Mouse (Mus musculus) heart, embryonic 15.5 days (tissue): Measurements from ENCODE around the gene Mmp9. TPM values are rescaled to one million over a fixed set of nuclear protein-coding genes. Genes with fewer than 3 reads are reported as not detected.
A peak's percentile ranks its signal among the peaks of the same experiment; 100 is the strongest.

Experiments used
- ATAC-seq: fragments of 200-750 bp; cut with Nextera tagmentation; replicated peaks from 2 replicates; pipeline ENCODE4 v1.8.0; 2017; ENCODE audit warnings: low read depth, moderate TSS enrichment; ENCODE audit not compliant: insufficient number of reproducible peaks, insufficient read depth, low FRiP score
- H3K27ac ChIP-seq: fragments of 300-500 bp; sonication (generic); 2 replicates; pipeline ENCODE4 v1.5.1; 2015; ENCODE audit warnings: mild to moderate bottlenecking, inconsistent platforms
- H3K27me3 ChIP-seq: fragments of 300-500 bp; sonication (generic); 2 replicates; pipeline ENCODE4 v1.6.1; 2015; ENCODE audit warnings: inconsistent platforms
- H3K36me3 ChIP-seq: fragments of 300-500 bp; sonication (generic); 2 replicates; pipeline ENCODE4 v1.6.1; 2015; ENCODE audit warnings: mild to moderate bottlenecking, inconsistent platforms
- H3K4me1 ChIP-seq: fragments of 300-500 bp; sonication (generic); replicated peaks from 2 replicates; pipeline ENCODE4 v1.6.1; 2015; ENCODE audit warnings: inconsistent platforms
- H3K4me2 ChIP-seq: fragments of 300-500 bp; sonication (generic); 2 replicates; pipeline ENCODE4 v1.6.1; 2015; ENCODE audit warnings: inconsistent platforms, mild to moderate bottlenecking, moderate library complexity
- H3K4me3 ChIP-seq: fragments of 300-500 bp; sonication (generic); 2 replicates; pipeline ENCODE4 v1.5.1; 2015; ENCODE audit warnings: mild to moderate bottlenecking, inconsistent platforms
- H3K9ac ChIP-seq: fragments of 300-500 bp; sonication (generic); 2 replicates; pipeline ENCODE4 v1.6.1; 2015; ENCODE audit warnings: mild to moderate bottlenecking, inconsistent platforms
- H3K9me3 ChIP-seq: fragments of 300-500 bp; sonication (generic); replicated peaks from 2 replicates; pipeline ENCODE4 v1.6.1; 2016; ENCODE audit warnings: inconsistent platforms
- WGBS: fragments of 180-500 bp; shearing (Covaris S2); methylation state at CpG from one replicate; pipeline ENCODE4 v1.1.7; 2015; ENCODE audit warnings: mixed read lengths; 5-methylcytosine and 5-hydroxymethylcytosine counted together
- polyA plus RNA-seq: library from polyadenylated mRNA; unstranded; fragments of >200 nt; fragmentation: Nextera tagmentation; extraction: Ambion mirVana; gene quantifications from 2 replicates; pipeline ENCODE4 v1.2.1, GENCODE M21; 2015

Gene Mmp9
- polyA plus RNA-seq, 1 experiment from 2014 or later = 0.81 TPM

DNA sequence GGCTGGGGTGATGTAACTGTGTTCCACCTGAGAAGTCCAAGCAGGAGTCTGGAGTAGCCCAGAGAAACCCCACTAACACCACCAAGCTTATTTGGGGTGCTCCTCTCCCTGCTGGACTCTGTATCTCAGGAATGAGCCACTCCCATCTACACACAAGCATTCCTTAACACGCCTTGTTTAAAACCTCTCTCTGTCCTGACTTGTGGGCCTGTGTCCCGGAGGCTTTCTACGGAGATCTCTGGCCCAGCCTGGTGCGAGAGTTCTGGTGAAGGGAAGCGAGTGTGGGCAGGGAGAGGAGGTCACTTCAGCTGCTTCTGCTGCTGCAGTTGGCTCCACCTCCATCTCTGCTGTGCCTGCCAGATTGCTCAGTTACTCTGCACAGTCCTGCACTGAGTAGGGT, 15.6 kb downstream of the Mmp9 start:
- no peak overlapping the region for H3K9ac ChIP-seq
- no peak overlapping the region for H3K27ac ChIP-seq
- peaks cover 51% of the 10 kb centered on the region for H3K27me3 ChIP-seq
- no peaks in the 10 kb centered on the region for H3K36me3 ChIP-seq
- H3K4me2 ChIP-seq = no peak overlapping the region
- ATAC-seq = no peak
- H3K4me3 ChIP-seq = no peak overlapping the region
- WGBS = 55% methylated on average over 5 of the region's 5 CpGs
- H3K4me1 ChIP-seq = peaks cover 14% of the 10 kb centered on the region
- no peaks in the 10 kb centered on the region for H3K9me3 ChIP-seq

DNA sequence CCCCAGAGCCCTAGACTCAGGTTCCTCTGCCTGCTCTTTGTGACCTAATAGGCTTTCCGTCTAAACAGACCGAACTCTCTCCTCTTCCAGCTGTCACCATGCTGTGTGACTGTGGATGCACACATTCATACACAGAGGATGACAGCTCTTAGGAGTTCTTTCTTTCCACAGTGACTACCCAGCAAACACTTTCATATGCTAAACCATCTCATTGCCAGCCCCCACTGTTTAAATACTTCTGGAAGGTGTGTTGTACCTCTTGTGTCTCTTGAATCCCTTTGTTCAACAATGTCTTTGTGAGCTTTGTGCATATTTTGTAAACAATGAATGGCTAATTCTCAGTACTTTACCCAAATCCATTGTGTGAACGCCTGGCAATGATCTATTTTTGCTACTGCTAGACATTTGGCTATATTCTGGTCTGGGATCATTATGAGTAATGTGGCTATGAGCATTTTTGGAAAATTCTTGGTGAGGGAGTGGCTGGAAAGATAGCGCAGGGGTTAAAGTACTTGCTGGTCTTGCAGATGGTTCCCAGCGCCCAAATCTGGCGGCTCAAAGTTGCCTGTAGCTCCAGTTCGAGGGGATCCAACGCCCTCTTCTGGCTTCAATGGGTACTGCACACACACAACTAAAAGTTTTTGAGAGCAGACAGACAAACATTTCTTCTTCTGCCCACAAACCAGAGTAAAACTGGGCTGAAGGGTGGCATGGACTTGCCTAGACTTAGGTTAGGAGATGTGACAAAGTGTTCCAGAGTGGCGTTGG, 17.2 kb downstream of the Mmp9 start:
- Histone ChIP-seq H3K9me3 (no peaks in the 10 kb centered on the region), H3K36me3 (no peaks in the 10 kb centered on the region), H3K9ac (no peak overlapping the region), H3K4me1 (peaks cover 19% of the 10 kb centered on the region), H3K4me2 (no peak overlapping the region), H3K27me3 (peaks cover 46% of the 10 kb centered on the region), H3K27ac (no peak overlapping the region), H3K4me3 (no peak overlapping the region)
- ATAC-seq = no peak
- WGBS = 62% methylated on average over 9 of the region's 9 CpGs

DNA sequence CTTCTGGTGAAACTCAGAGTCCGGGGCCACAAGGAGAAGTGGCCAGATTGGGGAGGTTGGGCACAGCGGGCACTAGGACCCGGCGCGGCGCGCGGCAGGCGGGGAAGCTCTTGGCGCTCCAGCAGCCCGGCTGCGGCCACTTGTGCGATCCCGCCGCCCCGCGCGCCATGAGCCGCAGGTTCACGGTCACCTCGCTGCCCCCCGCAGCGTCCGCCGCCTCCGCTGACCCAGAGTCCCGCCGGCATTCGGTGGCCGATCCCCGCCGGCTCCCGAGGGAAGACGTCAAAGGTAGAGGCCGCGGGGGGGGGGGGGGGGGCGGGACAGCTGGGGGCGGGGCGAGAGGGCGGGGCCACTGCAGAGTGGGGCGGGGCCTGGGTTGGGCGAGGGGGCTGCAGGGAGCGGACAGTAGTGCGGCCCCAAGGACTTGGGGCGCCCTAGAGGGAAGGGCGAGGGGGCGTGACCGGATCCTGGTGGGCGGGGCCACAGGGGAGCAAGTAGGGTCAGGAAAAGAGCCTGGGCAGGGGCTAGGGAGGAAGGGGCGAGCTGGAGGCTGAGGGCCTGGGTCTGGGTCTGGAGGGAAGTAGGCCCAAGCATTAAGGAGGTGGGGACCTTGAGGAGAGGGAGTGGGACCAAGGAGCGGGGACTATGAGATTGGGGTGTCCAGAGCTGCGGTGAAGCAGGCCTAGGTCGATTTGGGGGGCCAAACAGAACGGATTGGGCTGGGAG, 20.3 kb downstream of the Mmp9 start, which contains the start of gene Slc12a5:
Slc12a5 (plus strand) TSS at position 87 of the 726 bp plus-strand sequence.
- Histone ChIP-seq H3K4me3 (peak within 1 kb of the TSS; percentile 58), H3K9ac (peak within 1 kb of the TSS; percentile 36), H3K9me3 (no peaks in the 10 kb centered on the region), H3K36me3 (no peaks in the 10 kb centered on the region), H3K27ac (no peak within 1 kb of the TSS), H3K4me1 (peaks cover 12% of the 10 kb centered on the region), H3K27me3 (peaks cover 46% of the 10 kb centered on the region), H3K4me2 (peak within 1 kb of the TSS; percentile 78)
- WGBS = under 1% methylated on average over 27 of the region's 54 CpGs
- ATAC-seq = peak; percentile 56

DNA sequence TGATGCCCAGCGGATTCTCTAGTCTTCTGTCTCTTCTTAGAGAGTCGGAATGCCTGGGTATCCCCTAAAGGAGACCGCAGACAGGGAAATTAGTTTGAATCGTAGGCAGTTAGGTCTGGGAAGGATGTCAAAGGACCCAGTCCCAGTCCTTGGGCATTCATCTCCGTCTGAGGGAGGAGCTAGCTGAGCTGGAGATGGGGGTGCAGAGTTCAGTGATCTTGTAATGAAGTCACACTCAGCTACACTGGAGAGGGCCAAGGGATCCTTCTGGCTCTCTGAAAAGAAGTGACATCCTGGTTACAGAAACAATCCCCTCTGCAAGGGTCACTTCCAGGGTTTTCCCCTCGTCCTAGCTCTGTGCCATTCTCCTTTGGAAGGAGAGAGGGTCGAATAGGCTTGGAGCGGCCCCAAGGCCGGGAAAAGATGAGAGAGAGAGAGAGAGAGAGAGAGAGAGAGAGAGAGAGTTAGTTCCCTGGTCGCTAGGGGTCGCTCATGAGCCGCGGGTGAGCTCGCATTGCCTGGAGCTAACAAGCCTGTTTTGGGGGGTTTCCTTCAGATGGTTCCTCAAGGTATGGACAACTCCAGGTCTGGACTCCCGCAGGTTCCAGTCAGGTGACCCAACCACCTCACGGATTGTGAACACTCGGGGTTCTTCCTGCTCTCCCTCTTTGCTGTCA, 21.1 kb downstream of the Mmp9 start:
- H3K27ac ChIP-seq = no peak overlapping the region
- peak overlapping the region; percentile 58; the same call in 1 of the 2 replicates for H3K4me3 ChIP-seq
- WGBS = 9% methylated on average over 17 of the region's 17 CpGs
- ATAC-seq = no peak
- H3K4me1 ChIP-seq = peaks cover 12% of the 10 kb centered on the region
- H3K9me3 ChIP-seq = no peaks in the 10 kb centered on the region
- no peak overlapping the region for H3K9ac ChIP-seq
- peaks cover 48% of the 10 kb centered on the region for H3K27me3 ChIP-seq
- no peaks in the 10 kb centered on the region for H3K36me3 ChIP-seq
- peak overlapping the region; percentile 78 for H3K4me2 ChIP-seq

DNA sequence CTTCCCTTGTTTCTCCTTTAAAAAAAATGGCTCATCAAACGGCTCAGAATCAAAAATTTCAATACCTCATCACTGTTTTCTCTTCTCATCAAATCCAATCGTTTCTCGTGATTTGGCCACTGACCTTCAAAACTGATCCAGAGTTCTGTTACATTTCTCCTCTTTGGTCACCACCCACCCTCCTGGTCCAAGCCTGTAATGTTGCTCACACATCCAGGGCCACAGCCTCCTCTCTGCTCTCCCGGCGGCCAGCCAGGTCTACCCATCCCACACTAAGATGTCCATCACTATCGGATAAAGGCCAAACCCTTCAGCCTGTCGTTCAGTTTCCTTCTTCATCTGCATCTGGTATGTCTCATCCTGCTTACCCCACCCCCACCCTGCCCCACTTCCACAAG, 21.6 kb downstream of the Mmp9 start:
- Histone ChIP-seq H3K27me3 (peaks cover 53% of the 10 kb centered on the region), H3K27ac (no peak overlapping the region), H3K9me3 (no peaks in the 10 kb centered on the region), H3K4me1 (peaks cover 12% of the 10 kb centered on the region), H3K4me3 (no peak overlapping the region), H3K9ac (no peak overlapping the region), H3K4me2 (no peak overlapping the region), H3K36me3 (no peaks in the 10 kb centered on the region)
- WGBS = 30% methylated on average over 7 of the region's 7 CpGs
- no peak for ATAC-seq

DNA sequence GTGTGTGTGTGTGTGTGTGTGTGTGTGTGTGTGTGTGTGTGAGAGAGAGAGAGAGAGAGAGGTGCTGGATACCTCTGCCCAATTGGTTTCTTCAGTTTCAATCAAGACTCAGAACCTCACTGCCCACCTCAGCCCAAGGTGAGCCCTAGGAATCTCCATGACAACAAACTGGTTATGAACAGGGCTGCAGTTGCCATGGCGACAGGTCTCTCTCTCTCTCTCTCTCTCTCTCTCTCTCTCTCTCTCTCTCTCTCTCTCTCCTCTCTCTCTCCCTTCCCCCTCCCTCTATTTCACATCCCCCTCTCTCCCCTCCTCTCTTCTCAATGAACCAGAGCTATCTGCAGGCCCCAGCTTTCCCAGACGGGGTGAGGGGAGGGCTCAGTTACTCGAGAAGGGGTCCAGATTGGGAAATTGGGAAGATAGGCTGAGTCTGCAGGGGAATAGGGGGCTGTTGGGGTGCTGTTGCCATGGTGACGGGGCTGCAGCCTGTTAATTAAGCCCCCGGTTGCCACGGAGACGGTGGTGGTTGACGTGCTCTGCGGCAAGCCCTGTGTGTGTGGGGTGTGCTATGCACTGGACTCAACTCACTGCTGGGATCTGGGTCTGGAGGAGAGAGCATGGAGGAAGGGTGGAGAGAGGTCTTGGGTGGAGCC, 23.8 kb downstream of the Mmp9 start:
- ATAC-seq = no peak
- H3K36me3 ChIP-seq = no peaks in the 10 kb centered on the region
- H3K9me3 ChIP-seq = no peaks in the 10 kb centered on the region
- H3K4me1 ChIP-seq = peaks cover 22% of the 10 kb centered on the region
- no peak overlapping the region for H3K4me3 ChIP-seq
- no peak overlapping the region for H3K27ac ChIP-seq
- no peak overlapping the region for H3K9ac ChIP-seq
- WGBS = 47% methylated on average over 9 of the region's 9 CpGs
- H3K27me3 ChIP-seq = peaks cover 75% of the 10 kb centered on the region
- H3K4me2 ChIP-seq = no peak overlapping the region

DNA sequence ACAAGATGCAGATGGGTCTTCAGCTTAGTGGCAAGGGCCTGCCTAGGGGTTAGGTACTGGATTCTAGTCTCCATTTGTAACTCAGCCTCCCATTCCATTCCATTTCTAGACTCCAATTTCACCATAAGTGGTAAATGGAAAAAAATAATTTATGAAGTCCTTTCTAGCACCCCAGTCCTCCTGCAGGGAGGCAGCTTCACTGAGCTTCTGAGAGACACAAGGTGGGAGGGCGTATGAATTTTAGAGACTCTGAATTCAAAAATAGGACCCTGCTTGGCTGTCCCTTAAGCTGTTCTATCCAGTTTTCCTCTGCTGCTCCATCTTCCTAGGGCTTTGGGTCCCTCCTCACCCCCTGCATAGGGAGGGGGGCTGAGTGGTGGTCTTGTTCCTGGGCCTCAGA, 24.4 kb downstream of the Mmp9 start:
- no peak overlapping the region for H3K27ac ChIP-seq
- peaks cover 79% of the 10 kb centered on the region for H3K27me3 ChIP-seq
- no peak overlapping the region for H3K4me2 ChIP-seq
- no peak overlapping the region for H3K9ac ChIP-seq
- 90% methylated on average over 1 of the region's 1 CpGs for WGBS
- H3K36me3 ChIP-seq = no peaks in the 10 kb centered on the region
- H3K9me3 ChIP-seq = no peaks in the 10 kb centered on the region
- H3K4me3 ChIP-seq = no peak overlapping the region
- peaks cover 22% of the 10 kb centered on the region for H3K4me1 ChIP-seq
- no peak for ATAC-seq

DNA sequence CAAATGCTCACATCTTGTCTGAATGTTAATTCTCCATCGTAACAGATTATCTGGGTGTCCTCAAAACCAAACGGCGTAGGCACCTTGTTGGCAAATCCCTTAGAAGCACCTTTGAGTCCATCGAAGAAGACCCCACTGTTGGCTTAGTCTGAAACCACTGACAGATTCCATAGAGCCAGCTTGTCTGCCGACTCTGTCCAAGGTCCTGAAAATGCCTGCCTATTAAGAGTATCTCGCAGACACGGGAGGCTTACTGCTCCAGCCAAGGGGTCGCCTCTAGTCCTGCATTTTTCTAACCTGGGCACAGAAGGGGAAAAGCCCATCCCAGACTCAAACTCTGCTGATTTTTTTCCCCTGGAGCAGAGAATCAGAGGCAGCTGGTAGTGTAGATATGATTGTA, 25.8 kb downstream of the Mmp9 start:
- 15% methylated on average over 8 of the region's 8 CpGs for WGBS
- Histone ChIP-seq H3K9ac (no peak overlapping the region), H3K4me1 (peaks cover 20% of the 10 kb centered on the region), H3K9me3 (no peaks in the 10 kb centered on the region), H3K36me3 (no peaks in the 10 kb centered on the region), H3K4me3 (no peak overlapping the region), H3K27ac (no peak overlapping the region), H3K27me3 (peaks cover 88% of the 10 kb centered on the region), H3K4me2 (no peak overlapping the region)
- ATAC-seq = no peak

- 11% methylated on average over 6 of the region's 6 CpGs for WGBS
These were observed 26.6 kb downstream of the Mmp9 start for GRCm38 (mm10) chr2:164967193-164967592.

GRCm38 (mm10) chr2:164967761-164968440, 27.3 kb downstream of the Mmp9 start:
- H3K9me3 ChIP-seq = no peaks in the 10 kb centered on the region
- no peak overlapping the region for H3K27ac ChIP-seq
- H3K36me3 ChIP-seq = no peaks in the 10 kb centered on the region
- H3K27me3 ChIP-seq = peaks cover 93% of the 10 kb centered on the region
- peak overlapping the region; percentile 55 for H3K4me2 ChIP-seq
- H3K4me1 ChIP-seq = peaks cover 17% of the 10 kb centered on the region
- WGBS = 3% methylated on average over 61 of the region's 65 CpGs
- ATAC-seq = no peak
- no peak overlapping the region for H3K9ac ChIP-seq
- H3K4me3 ChIP-seq = peak overlapping the region; percentile 31

More at GRCm38 (mm10) chr2:164967193-164967592, 26.6 kb downstream of the Mmp9 start:
- no peak overlapping the region for H3K4me2 ChIP-seq
- H3K9me3 ChIP-seq = no peaks in the 10 kb centered on the region
- H3K36me3 ChIP-seq = no peaks in the 10 kb centered on the region
- no peak for ATAC-seq
- no peak overlapping the region for H3K9ac ChIP-seq
- no peak overlapping the region for H3K27ac ChIP-seq
- peaks cover 17% of the 10 kb centered on the region for H3K4me1 ChIP-seq
- peaks cover 90% of the 10 kb centered on the region for H3K27me3 ChIP-seq
- no peak overlapping the region for H3K4me3 ChIP-seq
